Mouse (Mus musculus) fat pad, adult 2 months (tissue): ENCODE data around the gene Sox9.
A peak's percentile ranks its signal among the peaks of the same experiment; 100 is the strongest.

Experiments
- DNase-seq: peaks from one replicate; pipeline ENCODE4 v3.0.0-alpha.2; 2011; ENCODE audit warnings: low read depth, low spot score; ENCODE audit errors: extremely low read depth

Gene Sox9

GRCm38 (mm10) chr11:112781994-112782356 lies at the start of gene Sox9:
TSS of gene Sox9 (plus strand) at chr11:112782224.
- DNase-seq = peak; percentile 83

- peak; percentile 91 for DNase-seq
Observed at GRCm38 (mm10) chr11:112732401-112732800, 49.6 kb upstream of the Sox9 start.

- no peak for DNase-seq
Observed at GRCm38 (mm10) chr11:112737071-112737470, 45.0 kb upstream of the Sox9 start.

GRCm38 (mm10) chr11:112739681-112740080 lies 42.3 kb upstream of the Sox9 start:
- peak; percentile 85 for DNase-seq

- no peak for DNase-seq
Observed at GRCm38 (mm10) chr11:112756516-112756915, 25.5 kb upstream of the Sox9 start.

GRCm38 (mm10) chr11:112758056-112758455 lies 24.0 kb upstream of the Sox9 start:
- no peak for DNase-seq

- DNase-seq = no peak
Observed at GRCm38 (mm10) chr11:112766956-112767355, 15.1 kb upstream of the Sox9 start.

- peak; percentile 95 for DNase-seq
Observed at GRCm38 (mm10) chr11:112767531-112768041, 14.4 kb upstream of the Sox9 start.

- DNase-seq = no peak
Observed at GRCm38 (mm10) chr11:112772791-112773355, 9.2 kb upstream of the Sox9 start.

GRCm38 (mm10) chr11:112779762-112780161 lies 2.3 kb upstream of the Sox9 start:
- DNase-seq = no peak

GRCm38 (mm10) chr11:112780394-112780920 lies 1.6 kb upstream of the Sox9 start:
- DNase-seq = no peak

- no peak for DNase-seq
Observed at GRCm38 (mm10) chr11:112781035-112781911, 751 bp upstream of the Sox9 start.

GRCm38 (mm10) chr11:112782357-112783121 lies 515 bp downstream of the Sox9 start:
- DNase-seq = no peak

GRCm38 (mm10) chr11:112783401-112784346 lies 1.6 kb downstream of the Sox9 start:
- no peak for DNase-seq

GRCm38 (mm10) chr11:112784347-112784902 lies 2.4 kb downstream of the Sox9 start:
- DNase-seq = no peak

GRCm38 (mm10) chr11:112784903-112785381 lies 2.9 kb downstream of the Sox9 start:
- no peak for DNase-seq

- no peak for DNase-seq
Observed at GRCm38 (mm10) chr11:112785581-112785980, 3.6 kb downstream of the Sox9 start.

GRCm38 (mm10) chr11:112786427-112786826 lies 4.4 kb downstream of the Sox9 start:
- no peak for DNase-seq

- no peak for DNase-seq
Observed at GRCm38 (mm10) chr11:112788296-112788695, 6.3 kb downstream of the Sox9 start.

GRCm38 (mm10) chr11:112796379-112796778 lies 14.4 kb downstream of the Sox9 start:
- no peak for DNase-seq
